Mouse (Mus musculus): ENCODE results near the gene Lat. TPM values are rescaled to one million over a fixed set of nuclear protein-coding genes. Genes with fewer than 3 reads are reported as not detected.

Lat gene
- polyA plus RNA-seq (2014; fragmentation: Illumina TruSeq; extraction: RNeasy Lipid Tissue Mini Kit (QIAGEN cat#74804); ENCODE audit: low read depth, low replicate concordance): 0.38 TPM

DNA sequence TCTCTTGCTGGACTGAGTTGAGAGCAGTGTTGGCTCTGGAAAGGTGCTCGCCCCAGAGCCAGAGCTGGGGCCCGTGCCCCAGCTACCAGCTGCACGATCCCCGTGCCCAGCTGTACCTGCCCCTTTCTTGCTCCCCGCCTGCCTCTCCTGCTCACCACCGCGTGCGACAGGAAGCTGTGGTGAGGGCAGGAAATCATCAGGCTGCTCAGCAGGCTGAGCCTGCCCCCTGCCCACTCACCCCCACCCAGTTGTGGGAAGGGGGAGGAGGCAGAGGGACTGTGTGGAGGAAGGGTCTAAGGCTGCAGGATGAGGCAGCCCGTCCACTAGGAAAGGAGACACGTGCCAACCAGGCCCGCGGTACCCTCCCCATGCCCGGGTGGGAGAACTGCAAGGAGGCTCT, at the start of gene Lat:
TSS of gene Lat (minus strand) at position 178 of the 400 bp plus-strand sequence.

DNA sequence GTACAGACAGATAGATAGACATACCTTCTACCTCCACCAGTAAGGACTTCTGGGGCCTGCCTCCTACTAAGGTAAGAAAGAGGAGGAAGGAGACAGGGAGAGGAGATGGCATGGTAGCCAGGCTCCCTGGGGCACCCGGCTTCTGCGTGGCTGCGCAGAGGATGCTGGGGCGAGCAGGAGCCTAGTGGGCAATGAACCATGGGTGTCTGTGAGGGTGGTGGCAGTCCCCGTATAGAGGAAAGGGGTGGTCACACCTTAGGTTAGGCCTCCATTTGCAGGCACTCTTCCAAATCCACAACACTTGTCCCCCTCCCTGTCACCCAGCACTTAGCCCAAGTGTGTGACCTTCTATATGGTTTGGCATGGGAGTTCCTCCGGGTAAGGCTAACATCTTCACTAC, 45.4 kb upstream of the Lat start, which contains the start of gene Cd19:
TSS of gene Cd19 (minus strand) at position 165 of the 400 bp plus-strand sequence.

DNA sequence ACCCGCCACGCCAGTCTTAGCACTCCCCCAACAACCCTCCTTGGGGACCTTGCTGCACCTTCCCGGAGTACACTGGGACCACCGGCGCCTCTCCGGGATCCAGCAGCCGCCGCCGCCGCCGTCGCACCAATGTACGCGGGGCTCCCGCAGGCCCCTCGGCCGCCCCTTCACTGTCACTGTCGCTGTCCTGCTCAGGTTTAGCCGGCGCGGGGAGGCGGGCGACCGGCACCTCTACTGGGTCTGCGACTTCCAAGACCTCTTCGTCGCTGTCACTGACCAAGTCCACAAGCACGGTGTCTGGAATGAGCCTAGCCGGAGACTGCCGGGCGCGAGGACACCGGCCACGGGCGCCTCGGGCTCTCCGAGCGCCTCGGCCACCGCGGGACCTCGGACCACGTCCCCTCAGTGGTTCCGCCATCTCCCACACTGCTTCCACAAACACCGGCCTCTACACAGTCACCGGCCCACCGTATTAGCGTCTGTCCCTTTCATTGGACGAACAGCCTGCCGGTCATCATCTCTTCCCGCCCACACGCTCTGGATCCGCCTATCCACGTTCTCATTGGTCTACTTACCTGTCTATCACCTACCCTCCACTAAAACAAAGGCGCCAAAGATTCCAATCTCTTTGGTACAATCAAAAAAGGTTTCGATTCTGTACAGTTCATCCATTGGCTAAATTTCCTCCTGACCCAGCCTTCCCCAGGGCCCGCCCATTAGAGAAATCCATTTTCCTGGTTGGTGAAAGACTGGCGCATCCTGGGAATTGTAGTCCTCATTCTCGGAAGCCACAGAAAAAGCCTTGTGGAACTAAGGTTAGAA, 27.1 kb upstream of the Lat start, which contains the start of gene Nfatc2ip:
TSS of gene Nfatc2ip (minus strand) at position 440 of the 822 bp plus-strand sequence.

DNA sequence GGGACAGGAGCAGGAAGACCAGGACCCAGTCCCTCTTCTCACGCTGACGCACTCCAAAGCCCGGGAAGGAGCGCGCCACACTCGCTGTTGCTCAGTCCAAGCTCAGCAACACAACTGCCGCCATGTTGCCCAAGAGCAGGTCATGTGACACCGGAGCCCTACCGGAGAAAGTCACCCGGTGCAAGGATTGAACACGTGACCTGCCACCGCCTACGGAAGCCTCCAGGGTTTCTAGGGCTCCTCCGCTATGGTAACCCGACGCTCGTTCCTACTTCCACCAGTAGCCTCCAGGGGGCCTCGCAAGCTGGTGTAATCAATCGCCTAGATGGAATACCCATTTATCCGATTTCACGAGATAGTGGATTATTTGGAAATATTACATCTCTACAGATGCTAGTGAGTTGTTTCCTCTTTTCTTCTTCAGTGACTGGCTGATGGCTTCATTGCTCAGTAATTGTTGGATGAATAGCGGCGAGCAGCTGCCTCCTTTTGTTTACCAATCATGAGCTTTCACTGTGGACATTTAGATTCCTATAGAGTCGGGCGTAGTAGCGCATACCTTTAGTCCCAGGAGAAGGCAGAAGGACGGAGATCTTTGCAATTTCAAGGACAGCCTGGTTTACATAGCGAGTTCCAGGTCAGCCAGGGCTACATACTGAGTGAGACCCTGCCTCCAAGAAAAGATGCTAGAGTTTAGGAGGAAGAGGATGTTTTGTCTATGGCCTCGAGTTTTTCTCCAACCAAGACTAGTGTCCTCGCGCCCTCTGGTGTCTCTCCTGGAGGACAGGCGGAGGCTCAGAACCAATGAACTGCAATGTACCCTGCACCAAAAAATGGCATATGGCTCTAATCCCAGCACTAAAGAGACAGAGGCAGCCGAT, 8.1 kb upstream of the Lat start, which contains the start of gene Spns1:
TSS of gene Spns1 (minus strand) at position 173 of the 881 bp plus-strand sequence.

Other genes with a start within 250 kb of the Lat start
- gene Xpo6, start 169.1 kb downstream of the Lat start, polyA plus RNA-seq (2014; fragmentation: Illumina TruSeq; extraction: RNeasy Lipid Tissue Mini Kit (QIAGEN cat#74804); ENCODE audit: low read depth, low replicate concordance): 40.6 TPM
- gene Sbk1, start 97.0 kb downstream of the Lat start, polyA plus RNA-seq (2014; fragmentation: Illumina TruSeq; extraction: RNeasy Lipid Tissue Mini Kit (QIAGEN cat#74804); ENCODE audit: low read depth, low replicate concordance): 2.3 TPM
- gene Spns1, start 7.9 kb upstream of the Lat start, polyA plus RNA-seq (2014; fragmentation: Illumina TruSeq; extraction: RNeasy Lipid Tissue Mini Kit (QIAGEN cat#74804); ENCODE audit: low read depth, low replicate concordance): 1.8 TPM
- 9.4 TPM for gene Nfatc2ip, start 27.2 kb upstream of the Lat start, polyA plus RNA-seq (2014; fragmentation: Illumina TruSeq; extraction: RNeasy Lipid Tissue Mini Kit (QIAGEN cat#74804); ENCODE audit: low read depth, low replicate concordance)
- gene Cd19, start 45.3 kb upstream of the Lat start, polyA plus RNA-seq (2014; fragmentation: Illumina TruSeq; extraction: RNeasy Lipid Tissue Mini Kit (QIAGEN cat#74804); ENCODE audit: low read depth, low replicate concordance): 5.6 TPM
- 0.63 TPM for gene Rabep2, start 59.2 kb upstream of the Lat start, polyA plus RNA-seq (2014; fragmentation: Illumina TruSeq; extraction: RNeasy Lipid Tissue Mini Kit (QIAGEN cat#74804); ENCODE audit: low read depth, low replicate concordance)
- not detected for gene Atp2a1, start 93.5 kb upstream of the Lat start, polyA plus RNA-seq (2014; fragmentation: Illumina TruSeq; extraction: RNeasy Lipid Tissue Mini Kit (QIAGEN cat#74804); ENCODE audit: low read depth, low replicate concordance)
- 0.91 TPM for gene Sh2b1, start 105.9 kb upstream of the Lat start, polyA plus RNA-seq (2014; fragmentation: Illumina TruSeq; extraction: RNeasy Lipid Tissue Mini Kit (QIAGEN cat#74804); ENCODE audit: low read depth, low replicate concordance)
- 4.8 TPM for gene Tufm, start 117.8 kb upstream of the Lat start, polyA plus RNA-seq (2014; fragmentation: Illumina TruSeq; extraction: RNeasy Lipid Tissue Mini Kit (QIAGEN cat#74804); ENCODE audit: low read depth, low replicate concordance)
- gene Atxn2l, start 133.9 kb upstream of the Lat start, polyA plus RNA-seq (2014; fragmentation: Illumina TruSeq; extraction: RNeasy Lipid Tissue Mini Kit (QIAGEN cat#74804); ENCODE audit: low read depth, low replicate concordance): 42.0 TPM
- gene Eif3c, start 196.8 kb upstream of the Lat start, polyA plus RNA-seq (2014; fragmentation: Illumina TruSeq; extraction: RNeasy Lipid Tissue Mini Kit (QIAGEN cat#74804); ENCODE audit: low read depth, low replicate concordance): 225 TPM
- gene Apobr, start 215.4 kb upstream of the Lat start, polyA plus RNA-seq (2014; fragmentation: Illumina TruSeq; extraction: RNeasy Lipid Tissue Mini Kit (QIAGEN cat#74804); ENCODE audit: low read depth, low replicate concordance): 0.22 TPM
- 4.5 TPM for gene Cln3, start 216.2 kb upstream of the Lat start, polyA plus RNA-seq (2014; fragmentation: Illumina TruSeq; extraction: RNeasy Lipid Tissue Mini Kit (QIAGEN cat#74804); ENCODE audit: low read depth, low replicate concordance)
- not detected for gene Il27, start 225.4 kb upstream of the Lat start, polyA plus RNA-seq (2014; fragmentation: Illumina TruSeq; extraction: RNeasy Lipid Tissue Mini Kit (QIAGEN cat#74804); ENCODE audit: low read depth, low replicate concordance)

Measured in sigmoid colon, adult 10 weeks (tissue).